Mouse (Mus musculus) bone marrow macrophage, adult 2 months (primary cell): ENCODE results near the gene Lypd4.

Source experiments
- CTCF ChIP-seq: IDR thresholded peaks from 2 replicates; pipeline ENCODE4 v1.5.1; 2012; ENCODE audit warnings: low read depth, mild to moderate bottlenecking, low read length, moderate library complexity
- POLR2A ChIP-seq: IDR thresholded peaks from 2 replicates; pipeline ENCODE4 v1.6.1; 2012; ENCODE audit warnings: mild to moderate bottlenecking, low read depth, low read length, borderline replicate concordance

DNA sequence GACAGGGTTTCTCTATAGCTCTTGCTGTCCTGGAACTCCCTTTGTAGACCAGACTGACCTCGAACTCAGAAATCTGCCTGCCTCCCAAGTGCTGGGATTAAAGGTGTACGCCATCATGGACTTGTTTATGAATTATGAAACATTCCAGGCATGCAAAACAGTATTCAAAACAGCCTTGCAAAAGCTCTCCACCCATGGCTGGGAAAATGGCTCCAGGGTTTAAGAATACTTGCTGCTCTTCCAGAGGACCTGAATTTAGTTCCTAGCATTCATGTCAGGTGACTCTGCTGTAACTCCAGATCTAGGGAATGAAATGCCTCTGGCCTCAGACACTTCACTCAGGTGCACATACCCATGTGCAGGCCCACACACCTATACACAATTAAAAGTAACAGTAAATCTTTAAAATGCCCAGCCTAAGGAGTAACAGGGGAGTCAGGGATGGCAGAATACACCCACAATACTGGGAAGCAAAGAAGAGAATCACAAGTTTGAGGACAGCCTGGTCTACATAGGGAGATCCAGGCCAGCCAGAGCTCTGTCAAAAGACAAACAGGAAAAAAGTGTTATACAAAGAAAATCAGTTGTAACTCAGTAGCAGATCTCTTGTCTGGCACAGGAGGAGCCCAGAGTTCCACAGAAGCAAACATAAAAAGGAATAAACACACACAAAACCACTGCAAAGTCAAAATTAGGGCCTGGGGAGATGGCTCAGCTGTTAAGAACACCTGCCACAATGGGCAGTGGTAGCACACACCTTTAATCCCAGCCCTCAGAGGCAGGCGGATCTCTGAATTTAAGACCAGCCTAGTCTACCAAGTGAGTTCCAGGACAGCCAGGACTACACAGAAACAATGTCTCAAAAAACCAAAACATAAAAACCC lies 21.7 kb upstream of the Lypd4 start:
- TF ChIP-seq POLR2A = no peak
- TF ChIP-seq CTCF = no peak
